Mouse (Mus musculus): Measurements from ENCODE around the gene Syce1l. TPM values are rescaled to one million over a fixed set of nuclear protein-coding genes. Genes with fewer than 3 reads are reported as not detected.

The Syce1l gene
- 0.59 and 1.8 TPM in 2 replicates for total RNA-seq (2023)

GRCm38 (mm10) chr8:113642926-113643325, at the start of gene Syce1l:
TSS of gene Syce1l (plus strand) at chr8:113643213.

DNA sequence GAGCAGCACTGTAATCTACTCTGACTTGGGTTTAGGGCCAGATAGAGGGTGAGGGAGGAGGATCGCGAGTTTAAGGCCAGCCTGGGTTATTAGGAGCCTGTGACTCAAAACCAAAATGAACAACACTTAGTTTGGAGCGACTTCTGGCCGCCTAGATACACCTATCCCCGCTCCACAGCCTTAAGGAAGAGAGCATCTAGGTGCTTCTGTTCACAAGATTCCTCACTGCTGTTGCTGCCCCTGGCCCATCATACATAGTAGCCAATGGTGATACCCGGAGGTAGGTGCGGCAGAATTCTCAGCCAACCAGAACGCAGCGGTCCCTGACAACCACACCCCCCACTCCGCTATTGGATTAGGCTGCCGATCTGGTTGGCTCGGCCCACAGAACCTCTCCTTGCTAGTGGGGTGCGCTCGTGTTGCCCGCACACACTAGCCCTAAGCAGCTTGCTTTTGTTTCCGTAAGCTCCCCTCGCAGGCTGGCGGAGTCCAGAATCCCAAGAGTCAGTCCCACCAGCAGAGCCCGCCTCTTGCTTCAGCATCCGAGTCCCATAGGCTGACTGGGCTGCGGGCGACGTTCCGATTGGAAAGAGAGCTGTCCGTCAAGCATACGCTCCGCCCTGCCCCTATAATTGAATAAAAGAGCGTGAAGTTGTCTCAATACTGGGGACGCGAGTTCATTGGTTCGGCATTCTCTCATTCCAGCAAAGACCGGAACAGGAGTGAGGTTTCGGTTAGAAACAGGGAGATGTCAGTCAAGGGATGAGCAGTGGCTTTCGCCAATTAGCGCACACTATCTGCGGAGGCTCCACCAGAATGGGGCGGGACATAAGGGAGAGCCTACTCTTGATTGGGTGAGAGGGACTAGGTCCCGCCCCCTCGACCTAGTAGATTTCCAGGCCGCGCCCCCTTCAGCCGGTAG, 8.1 kb upstream of the Syce1l start, which contains the start of gene Mon1b:
Gene Mon1b (plus strand): TSS at position 918 of the 922 bp plus-strand sequence.

Other genes starting within 250 kb of the Syce1l start
- 32.2 and 36.1 TPM in 2 replicates for gene Mon1b, start 7.6 kb upstream of the Syce1l start, total RNA-seq (2023)
- gene Adamts18, start 205.5 kb downstream of the Syce1l start, total RNA-seq (2023) = not detected in 2 replicates